Mouse (Mus musculus) retina, postnatal 7 days (tissue): ENCODE measurements around the gene Pde1c.

Source experiments
- DNase-seq: peaks from one replicate; pipeline ENCODE4 v3.0.0-alpha.2; 2012; ENCODE audit warnings: low read depth, low spot score

Gene Pde1c

GRCm38 (mm10) chr6:56331432-56331831 is 237.5 kb downstream of the Pde1c start:
- no peak for DNase-seq

- peak; percentile 30 for DNase-seq
Measured at GRCm38 (mm10) chr6:56328103-56328502, 240.8 kb downstream of the Pde1c start.

- no peak for DNase-seq
Measured at GRCm38 (mm10) chr6:56322799-56323198, 246.1 kb downstream of the Pde1c start.

GRCm38 (mm10) chr6:56310318-56310717 is 258.6 kb downstream of the Pde1c start:
- no peak for DNase-seq

GRCm38 (mm10) chr6:56306066-56306465 is 262.8 kb downstream of the Pde1c start:
- DNase-seq, result no peak

- DNase-seq, result no peak
Measured at GRCm38 (mm10) chr6:56292176-56292575, 276.7 kb downstream of the Pde1c start.

GRCm38 (mm10) chr6:56289307-56289706 is 279.6 kb downstream of the Pde1c start:
- DNase-seq, result no peak

GRCm38 (mm10) chr6:56284821-56285220 is 284.1 kb downstream of the Pde1c start:
- no peak for DNase-seq

GRCm38 (mm10) chr6:56275461-56275860 is 293.4 kb downstream of the Pde1c start:
- DNase-seq, result no peak

GRCm38 (mm10) chr6:56271741-56272140 is 297.2 kb downstream of the Pde1c start:
- DNase-seq, result no peak

- DNase-seq, result no peak
Measured at GRCm38 (mm10) chr6:56264509-56264908, 304.4 kb downstream of the Pde1c start.

- no peak for DNase-seq
Measured at GRCm38 (mm10) chr6:56260118-56260517, 308.8 kb downstream of the Pde1c start.

GRCm38 (mm10) chr6:56257555-56258297 is 311.2 kb downstream of the Pde1c start:
- no peak for DNase-seq

GRCm38 (mm10) chr6:56250091-56250490 is 318.8 kb downstream of the Pde1c start:
- no peak for DNase-seq

- no peak for DNase-seq
Measured at GRCm38 (mm10) chr6:56191426-56192140, 377.3 kb downstream of the Pde1c start.

GRCm38 (mm10) chr6:56176485-56176884 is 392.4 kb downstream of the Pde1c start:
- no peak for DNase-seq

GRCm38 (mm10) chr6:56172172-56172571 is 396.7 kb downstream of the Pde1c start:
- no peak for DNase-seq

- no peak for DNase-seq
Measured at GRCm38 (mm10) chr6:56168736-56169135, 400.2 kb downstream of the Pde1c start.

- no peak for DNase-seq
Measured at GRCm38 (mm10) chr6:56158217-56158616, 410.7 kb downstream of the Pde1c start.

GRCm38 (mm10) chr6:56156836-56157235 is 412.1 kb downstream of the Pde1c start:
- DNase-seq, result no peak

GRCm38 (mm10) chr6:56130493-56131159 is 438.3 kb downstream of the Pde1c start:
- DNase-seq, result no peak

GRCm38 (mm10) chr6:56099520-56100101 is 469.3 kb downstream of the Pde1c start:
- DNase-seq, result no peak
